Mouse (Mus musculus): ENCODE data around the gene Acat1.

The Acat1 gene

DNA sequence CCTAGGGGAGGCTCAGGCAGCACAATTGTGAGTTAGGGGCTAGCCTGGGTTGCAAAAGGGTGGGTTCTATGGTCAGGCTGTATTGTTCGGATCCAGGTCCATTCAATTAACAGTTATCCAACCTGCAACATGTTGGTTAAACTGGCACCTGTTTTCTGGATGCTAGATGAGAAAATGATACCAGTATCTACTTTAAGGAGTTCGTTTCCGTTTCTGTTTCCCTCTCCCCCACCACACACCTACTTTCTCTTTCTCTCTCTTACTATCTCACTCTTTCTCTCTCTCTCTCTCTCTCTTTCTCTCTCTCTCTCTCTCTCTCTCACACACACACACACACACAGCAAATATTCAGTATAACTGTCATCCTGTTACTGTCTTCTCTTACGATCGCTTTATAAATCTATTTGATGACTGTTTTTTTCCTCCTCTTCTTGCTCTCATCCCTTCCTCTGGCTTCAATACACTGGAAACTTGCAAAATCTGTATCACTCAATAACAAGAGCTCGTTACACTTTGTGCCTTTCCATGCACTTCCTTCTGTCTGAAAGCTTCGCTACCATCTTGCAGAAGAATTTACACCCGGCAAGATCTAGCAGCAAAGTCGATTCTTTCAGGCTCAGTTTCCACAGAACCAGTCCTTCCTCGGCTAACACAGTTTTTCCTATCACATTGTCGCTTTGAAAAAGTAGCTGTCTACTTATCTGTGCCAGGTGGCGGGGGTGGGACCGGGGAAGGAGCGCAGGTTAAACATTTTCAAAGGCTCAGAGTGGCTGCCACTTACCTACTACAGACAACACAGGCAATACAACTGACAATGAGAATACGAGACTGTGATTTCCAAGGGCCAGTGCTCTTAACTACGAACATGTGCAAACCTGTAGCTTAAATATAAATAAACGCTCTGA is 74.5 kb downstream of the Acat1 start:
- DNase-seq (ENCODE audit: low read depth, low spot score) = peak; percentile 67
